Mouse (Mus musculus): ENCODE measurements around the gene Krtap9-3. TPM values are rescaled to one million over a fixed set of nuclear protein-coding genes. Genes with fewer than 3 reads are reported as not detected.

Krtap9-3 gene
- polyA plus RNA-seq (2012; fragmentation: generic; extraction: Trizol), result not detected

DNA sequence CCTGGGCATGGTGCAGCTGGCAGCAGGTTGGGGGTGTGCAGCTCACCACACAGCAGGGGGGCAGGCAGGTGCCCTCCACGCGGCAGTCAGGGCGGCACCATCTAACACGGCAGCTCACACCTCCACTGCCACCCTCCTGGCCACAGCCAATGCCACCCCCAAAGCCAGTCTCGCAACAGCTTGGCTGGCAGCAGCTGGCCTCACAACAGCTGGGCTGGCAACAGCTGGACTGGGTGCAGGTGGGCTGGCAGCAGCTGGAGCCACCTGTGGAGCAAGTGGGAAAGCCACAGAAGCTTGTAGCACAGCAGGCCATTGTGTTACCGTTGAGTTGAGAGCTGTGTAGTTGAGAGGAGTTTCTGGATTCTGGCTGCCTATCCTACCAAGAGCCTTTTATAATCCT, at the start of gene Krtap9-3:
Gene Krtap9-3, minus strand, starts transcription at position 364 of the 400 bp plus-strand sequence.

DNA sequence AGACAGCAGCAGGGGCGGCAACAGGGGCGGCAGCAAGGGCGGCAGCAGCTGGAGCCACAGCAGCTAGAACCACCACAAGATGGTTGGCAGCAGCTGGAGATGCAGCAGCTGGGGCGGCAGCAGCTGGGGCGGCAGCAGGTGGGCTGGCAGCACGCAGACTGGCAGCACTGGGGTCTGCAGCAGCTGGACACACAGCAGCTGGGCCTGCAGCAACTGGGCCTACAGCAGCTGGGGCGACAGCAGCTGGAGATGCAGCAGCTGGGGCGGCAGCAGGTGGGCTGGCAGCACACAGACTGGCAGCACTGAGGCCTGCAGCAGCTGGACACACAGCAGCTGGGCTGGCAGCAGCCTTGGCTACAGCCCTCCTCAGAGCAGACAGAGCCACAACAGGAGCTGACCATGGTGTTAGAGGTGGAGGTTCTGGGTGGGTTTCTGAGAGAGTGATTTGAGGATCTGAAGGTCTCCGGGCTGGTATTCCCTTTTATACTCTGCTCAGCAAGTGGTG, 45.8 kb upstream of the Krtap9-3 start, which contains the start of gene Krtap4-7:
Gene Krtap4-7, minus strand, starts transcription at position 455 of the 505 bp plus-strand sequence.

DNA sequence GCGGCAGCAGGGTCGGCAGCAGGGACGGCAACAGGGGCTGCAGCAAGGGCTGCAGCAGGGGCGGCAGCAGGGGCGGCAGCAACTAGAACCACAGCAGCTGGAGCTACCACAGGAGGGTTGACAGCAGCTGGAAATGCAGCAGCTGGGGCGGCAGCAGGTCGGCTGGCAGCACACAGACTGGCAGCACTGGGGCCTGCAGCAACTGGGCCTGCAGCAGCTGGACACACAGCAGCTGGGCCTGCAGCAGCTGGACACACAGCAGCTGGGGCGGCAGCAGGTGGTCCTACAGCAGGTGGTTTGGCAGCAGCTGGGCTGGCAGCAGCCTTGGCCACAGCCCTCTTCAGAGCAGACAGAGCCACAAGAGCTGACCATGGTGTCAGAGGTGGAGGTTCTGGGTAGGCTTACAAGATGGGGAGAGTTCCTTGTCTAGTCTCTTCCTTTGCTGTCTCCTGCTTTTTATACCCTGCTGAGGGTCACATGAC, 36.8 kb upstream of the Krtap9-3 start, which contains the start of gene Krtap4-2:
Gene Krtap4-2, minus strand, starts transcription at position 432 of the 482 bp plus-strand sequence.

DNA sequence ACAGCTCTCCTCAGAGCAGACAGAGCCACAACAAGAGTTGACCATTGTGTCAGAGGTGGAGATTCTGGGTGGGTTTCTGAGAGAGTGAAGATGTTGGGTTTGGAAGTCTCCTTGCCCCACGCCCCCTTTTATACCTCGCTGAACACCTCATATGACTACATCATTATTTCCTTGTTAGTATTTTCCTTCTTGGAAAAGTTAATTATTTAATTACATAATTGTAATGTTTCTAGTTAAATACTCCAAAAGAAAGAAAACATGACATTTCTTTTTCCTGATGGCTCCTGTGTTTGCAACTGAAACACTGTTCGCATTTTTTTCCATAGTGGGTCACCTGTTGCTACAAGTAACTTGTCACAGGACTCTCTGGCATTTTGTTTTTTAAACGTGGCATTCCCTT, 30.2 kb upstream of the Krtap9-3 start, which contains the start of gene Krtap4-1:
Gene Krtap4-1, minus strand, starts transcription at position 101 of the 400 bp plus-strand sequence.

DNA sequence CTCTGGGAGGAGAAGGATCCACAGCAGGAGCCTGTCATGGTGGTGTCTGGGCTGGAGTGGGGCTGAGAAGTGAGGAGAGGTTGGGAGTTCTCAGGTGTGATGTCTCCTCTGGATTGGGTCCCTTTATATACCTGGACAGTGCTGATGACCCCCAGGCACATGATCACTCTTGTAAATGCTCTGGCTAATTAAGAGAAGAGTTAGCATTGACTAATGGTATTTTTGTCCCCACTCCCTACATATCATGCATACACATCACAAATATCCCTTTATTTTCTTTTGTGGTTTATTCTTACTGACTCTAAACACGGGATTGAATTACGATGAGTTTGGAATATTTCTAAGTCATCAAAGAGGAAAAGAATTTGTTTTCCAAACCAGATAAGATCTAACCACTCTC, 22.4 kb upstream of the Krtap9-3 start, which contains the start of gene Gm11562:
Gene Gm11562, minus strand, starts transcription at position 101 of the 400 bp plus-strand sequence.

DNA sequence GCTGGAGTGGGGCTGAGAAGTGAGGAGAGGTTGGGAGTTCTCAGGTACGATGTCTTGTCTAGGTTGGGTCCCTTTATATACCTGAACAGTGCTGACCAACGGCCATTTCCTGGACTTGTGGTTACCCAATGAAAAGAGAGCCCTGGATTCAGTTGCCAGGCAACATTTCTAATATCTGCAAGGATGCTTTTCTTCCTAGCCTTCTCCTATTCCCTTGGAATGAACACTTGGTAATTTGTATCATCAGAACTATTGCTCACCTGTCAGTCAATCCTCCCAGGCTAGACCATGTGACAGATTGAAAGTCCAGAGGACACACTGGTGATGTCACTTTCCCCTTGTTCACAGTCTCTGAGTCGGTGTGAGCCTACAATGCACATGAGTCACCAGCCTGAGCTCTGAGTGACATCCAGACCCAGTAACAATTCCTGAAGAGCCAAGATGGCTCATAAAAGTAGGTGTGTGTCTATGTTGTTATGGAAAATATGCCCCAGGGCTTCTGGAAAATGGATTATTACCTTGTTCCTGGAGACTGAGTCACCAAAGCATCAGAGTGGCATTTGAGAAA, 17.0 kb upstream of the Krtap9-3 start, which contains the start of gene Krtap2-4:
Gene Krtap2-4, minus strand, starts transcription at position 51 of the 568 bp plus-strand sequence.

DNA sequence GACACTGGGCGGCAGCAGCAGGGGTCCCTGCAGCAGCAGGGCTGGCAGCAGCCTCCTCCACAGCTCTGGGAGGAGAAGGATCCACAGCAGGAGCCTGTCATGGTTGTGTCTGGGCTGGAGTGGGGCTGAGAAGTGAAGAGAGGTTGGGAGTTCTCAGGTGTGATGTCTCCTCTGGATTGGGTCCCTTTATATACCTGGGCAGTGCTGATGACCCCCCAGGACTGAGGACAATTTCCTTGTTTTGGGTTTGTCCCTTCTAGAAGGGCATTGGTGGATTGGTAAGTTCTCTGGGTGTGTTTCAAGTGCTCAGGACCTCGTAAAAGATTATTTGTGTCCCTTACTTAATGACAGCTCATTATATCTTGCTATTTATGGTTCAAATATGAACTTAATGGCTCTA, 12.2 kb upstream of the Krtap9-3 start, which contains the start of gene Gm11937:
Gene Gm11937, minus strand, starts transcription at position 101 of the 400 bp plus-strand sequence.

DNA sequence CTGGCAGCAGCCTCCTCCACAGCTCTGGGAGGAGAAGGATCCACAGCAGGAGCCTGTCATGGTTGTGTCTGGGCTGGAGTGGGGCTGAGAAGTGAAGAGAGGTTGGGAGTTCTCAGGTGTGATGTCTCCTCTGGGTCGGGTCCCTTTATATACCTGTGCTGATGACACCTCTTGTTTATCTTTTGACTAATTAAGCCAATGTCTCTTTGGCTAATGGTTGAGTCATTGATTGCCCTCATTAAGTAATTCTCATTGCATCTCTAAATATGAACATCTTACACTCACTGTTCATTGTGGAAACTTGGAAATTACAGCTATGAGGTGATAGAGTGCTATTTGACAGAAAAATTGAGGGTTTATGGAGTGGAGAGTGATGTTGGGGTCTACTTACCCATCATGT, 5.3 kb upstream of the Krtap9-3 start, which contains the start of gene Gm11938:
Gene Gm11938, minus strand, starts transcription at position 101 of the 400 bp plus-strand sequence.

DNA sequence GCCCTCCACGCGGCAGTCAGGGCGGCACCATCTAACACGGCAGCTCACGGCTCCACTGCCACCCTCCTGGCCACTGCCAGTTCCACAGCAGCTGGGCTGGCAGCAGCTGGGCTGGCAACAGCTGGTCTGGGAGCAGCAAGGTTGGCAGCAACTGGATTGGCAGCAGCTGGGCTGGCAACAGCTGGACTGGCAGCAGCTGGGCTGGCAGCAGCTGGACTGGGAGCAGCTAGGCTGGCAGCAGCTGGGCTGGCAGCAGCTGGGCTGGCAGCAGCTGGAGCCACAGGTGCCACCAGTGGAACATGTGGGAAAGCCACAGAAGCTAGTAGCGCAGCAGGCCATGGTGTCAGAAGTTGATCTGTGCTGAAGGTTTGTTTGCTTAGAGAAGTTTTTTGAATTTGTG, 6.9 kb downstream of the Krtap9-3 start, which contains the start of gene Krtap1-3:
Gene Krtap1-3, minus strand, starts transcription at position 359 of the 400 bp plus-strand sequence.

DNA sequence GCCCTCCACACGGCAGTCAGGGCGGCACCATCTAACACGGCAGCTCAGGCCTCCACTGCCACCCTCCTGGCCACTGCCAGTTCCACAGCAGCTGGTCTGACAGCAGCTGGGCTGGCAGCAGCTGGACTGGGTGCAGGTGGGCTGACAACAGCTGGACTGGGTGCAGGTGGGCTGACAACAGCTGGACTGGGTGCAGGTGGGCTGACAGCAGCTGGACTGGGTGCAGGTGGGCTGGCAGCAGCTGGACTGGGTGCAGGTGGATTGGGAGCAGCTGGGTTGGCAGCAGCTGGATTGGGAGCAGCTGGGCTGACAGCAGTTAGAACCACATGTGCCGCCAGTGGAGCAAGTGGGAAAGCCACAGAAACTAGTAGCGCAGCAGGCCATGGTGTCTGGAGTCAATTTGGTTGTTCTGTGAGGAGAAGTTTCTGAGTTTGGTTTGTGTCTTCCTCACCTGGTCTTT, 14.6 kb downstream of the Krtap9-3 start, which contains the start of gene Krtap1-4:
Gene Krtap1-4, minus strand, starts transcription at position 410 of the 460 bp plus-strand sequence.

DNA sequence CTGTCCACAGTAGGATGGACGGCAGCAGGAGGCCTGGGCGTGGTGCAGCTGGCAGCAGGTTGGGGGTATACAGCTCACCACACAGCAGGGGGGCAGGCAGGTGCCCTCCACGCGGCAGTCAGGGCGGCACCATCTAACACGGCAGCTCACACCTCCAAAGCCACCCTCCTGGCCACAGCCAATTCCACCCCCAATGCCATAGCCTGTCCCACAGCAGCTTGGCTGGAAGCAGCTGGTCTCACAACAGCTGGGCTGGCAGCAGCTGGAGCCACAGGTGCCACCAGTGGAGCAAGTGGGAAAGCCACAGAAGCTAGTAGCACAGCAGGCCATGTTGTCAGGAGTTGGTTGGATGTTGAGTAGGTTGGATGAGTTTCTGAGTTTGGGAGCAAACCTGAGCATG, 17.3 kb downstream of the Krtap9-3 start, which contains the start of gene Krtap1-5:
Gene Krtap1-5, minus strand, starts transcription at position 381 of the 400 bp plus-strand sequence.

DNA sequence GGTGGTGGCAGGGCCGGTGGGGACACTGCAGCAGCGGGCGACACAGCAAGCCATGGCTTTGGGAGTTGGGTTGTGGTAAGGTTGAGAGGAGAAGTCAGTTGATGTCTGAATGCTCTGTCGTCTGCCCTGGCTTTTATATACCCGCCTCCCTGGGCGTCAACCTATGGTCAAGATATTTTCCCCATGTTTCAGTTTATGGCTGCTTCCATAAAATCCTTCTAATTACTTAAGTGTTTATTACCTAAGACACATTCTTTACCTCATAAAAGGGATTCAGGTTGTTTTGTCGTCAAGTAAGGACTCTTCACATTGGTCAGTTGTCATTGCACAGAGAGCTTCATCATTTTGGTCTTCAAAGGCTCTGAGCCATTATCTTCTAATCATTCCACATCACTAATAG, 31.4 kb downstream of the Krtap9-3 start, which contains the start of gene Krtap3-1:
Gene Krtap3-1, minus strand, starts transcription at position 101 of the 400 bp plus-strand sequence.

DNA sequence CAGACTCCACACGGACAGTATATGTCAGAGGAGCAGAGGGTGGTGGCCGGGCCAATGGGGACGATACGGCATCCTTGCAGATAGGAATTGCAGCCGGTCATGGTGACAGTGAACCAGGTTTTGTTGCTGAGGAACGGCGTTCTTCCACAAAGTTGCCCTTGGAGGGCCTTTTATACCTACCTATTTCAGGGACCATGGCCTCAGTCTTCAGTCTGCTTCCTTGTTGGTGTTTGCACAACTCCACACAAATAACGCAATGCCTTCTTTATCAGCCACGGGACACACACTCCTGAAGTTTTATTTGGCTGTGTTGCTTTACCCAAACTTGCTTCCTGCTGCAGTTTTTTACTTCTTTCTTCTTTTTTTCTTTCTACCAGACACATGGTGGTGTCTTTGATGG, 38.5 kb downstream of the Krtap9-3 start, which contains the start of gene Gm11939:
Gene Gm11939, minus strand, starts transcription at position 101 of the 400 bp plus-strand sequence.

DNA sequence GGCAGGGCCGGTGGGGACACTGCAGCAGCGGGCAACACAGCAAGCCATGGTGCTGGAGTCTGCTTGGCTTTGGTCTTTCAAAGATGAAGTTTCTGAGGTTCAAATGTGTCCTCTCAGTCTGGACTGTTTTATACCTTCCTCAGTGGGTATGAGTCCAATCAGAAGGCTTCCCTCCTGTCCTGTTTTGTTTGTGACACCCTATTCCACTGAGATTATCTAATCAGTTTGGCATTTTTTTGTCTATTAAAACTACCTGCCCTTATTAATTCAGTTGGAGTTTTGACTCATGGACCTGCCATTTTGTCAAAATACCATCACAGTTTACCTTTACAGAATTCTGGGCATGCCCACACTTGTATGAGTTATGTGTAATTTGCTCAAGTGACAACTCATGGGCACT, 41.2 kb downstream of the Krtap9-3 start, which contains the start of gene Krtap3-2:
Gene Krtap3-2, minus strand, starts transcription at position 101 of the 400 bp plus-strand sequence.

DNA sequence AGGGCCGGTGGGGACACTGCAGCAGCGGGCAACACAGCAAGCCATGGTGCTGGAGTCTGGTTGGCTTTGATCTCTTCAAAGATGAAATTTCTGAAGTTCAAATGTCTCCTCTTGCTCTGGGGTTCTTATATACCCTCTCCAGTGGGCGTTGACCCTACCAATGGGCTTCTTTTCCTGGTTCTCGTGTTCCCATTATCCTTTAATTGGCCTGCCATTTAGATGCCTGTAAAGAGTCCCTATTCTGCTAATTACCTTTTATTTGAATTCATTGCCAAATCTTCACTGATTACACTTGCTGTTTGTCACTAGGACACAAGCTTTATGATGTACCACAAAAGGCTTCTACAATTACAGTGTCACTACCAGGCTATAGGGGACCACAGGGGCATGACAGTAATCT, 47.1 kb downstream of the Krtap9-3 start, which contains the start of gene Krtap3-3:
Gene Krtap3-3, minus strand, starts transcription at position 101 of the 400 bp plus-strand sequence.

Other genes with a start within 250 kb of the Krtap9-3 start
- not detected for gene Krt27, start 247.0 kb downstream of the Krtap9-3 start, polyA plus RNA-seq (2012; fragmentation: generic; extraction: Trizol)
- under 1 TPM in 1 of 2 experiments, not detected in 1; 0.02 TPM for gene Krt28, start 223.2 kb downstream of the Krtap9-3 start, polyA plus RNA-seq (2012; fragmentation: generic; extraction: Trizol)
- 1 to 10 TPM; 2.4 to 8.5 TPM for gene Krt10, start 208.7 kb downstream of the Krtap9-3 start, polyA plus RNA-seq (2012; fragmentation: generic; extraction: Trizol)
- gene Krt12, start 175.8 kb downstream of the Krtap9-3 start, polyA plus RNA-seq (2012; fragmentation: generic; extraction: Trizol), result not detected
- gene Krt20, start 160.0 kb downstream of the Krtap9-3 start, polyA plus RNA-seq (2012; fragmentation: generic; extraction: Trizol), result not detected
- not detected for gene Krt23, start 105.0 kb downstream of the Krtap9-3 start, polyA plus RNA-seq (2012; fragmentation: generic; extraction: Trizol)
- not detected for gene Krt39, start 76.8 kb downstream of the Krtap9-3 start, polyA plus RNA-seq (2012; fragmentation: generic; extraction: Trizol)
- gene Krt40, start 54.9 kb downstream of the Krtap9-3 start, polyA plus RNA-seq (2012; fragmentation: generic; extraction: Trizol), result not detected
- not detected for gene Krtap3-3, start 47.2 kb downstream of the Krtap9-3 start, polyA plus RNA-seq (2012; fragmentation: generic; extraction: Trizol)
- gene Krtap3-2, start 41.3 kb downstream of the Krtap9-3 start, polyA plus RNA-seq (2012; fragmentation: generic; extraction: Trizol), result not detected
- not detected for gene Gm11939, start 38.6 kb downstream of the Krtap9-3 start, polyA plus RNA-seq (2012; fragmentation: generic; extraction: Trizol)
- gene Krtap3-1, start 31.5 kb downstream of the Krtap9-3 start, polyA plus RNA-seq (2012; fragmentation: generic; extraction: Trizol), result not detected
- gene Krtap1-5, start 17.1 kb downstream of the Krtap9-3 start, polyA plus RNA-seq (2012; fragmentation: generic; extraction: Trizol), result under 1 TPM in 1 of 2 experiments, not detected in 1; 0.06 TPM
- not detected for gene Krtap1-4, start 14.5 kb downstream of the Krtap9-3 start, polyA plus RNA-seq (2012; fragmentation: generic; extraction: Trizol)
- gene Krtap1-3, start 6.8 kb downstream of the Krtap9-3 start, polyA plus RNA-seq (2012; fragmentation: generic; extraction: Trizol), result not detected
- not detected for gene Gm11938, start 5.2 kb upstream of the Krtap9-3 start, polyA plus RNA-seq (2012; fragmentation: generic; extraction: Trizol)
- not detected for gene Gm11937, start 12.1 kb upstream of the Krtap9-3 start, polyA plus RNA-seq (2012; fragmentation: generic; extraction: Trizol)
- not detected for gene Krtap2-4, start 16.7 kb upstream of the Krtap9-3 start, polyA plus RNA-seq (2012; fragmentation: generic; extraction: Trizol)
- not detected for gene Gm11562, start 22.3 kb upstream of the Krtap9-3 start, polyA plus RNA-seq (2012; fragmentation: generic; extraction: Trizol)
- not detected for gene Krtap4-1, start 30.1 kb upstream of the Krtap9-3 start, polyA plus RNA-seq (2012; fragmentation: generic; extraction: Trizol)
- not detected for gene Krtap4-2, start 37.0 kb upstream of the Krtap9-3 start, polyA plus RNA-seq (2012; fragmentation: generic; extraction: Trizol)
- gene Krtap4-7, start 46.0 kb upstream of the Krtap9-3 start, polyA plus RNA-seq (2012; fragmentation: generic; extraction: Trizol), result not detected
- not detected for gene Gm11555, start 52.1 kb upstream of the Krtap9-3 start, polyA plus RNA-seq (2012; fragmentation: generic; extraction: Trizol)
- gene Gm11563, start 60.9 kb upstream of the Krtap9-3 start, polyA plus RNA-seq (2012; fragmentation: generic; extraction: Trizol), result not detected
- gene Krtap4-6, start 67.9 kb upstream of the Krtap9-3 start, polyA plus RNA-seq (2012; fragmentation: generic; extraction: Trizol), result not detected
- gene Gm14190, start 92.6 kb upstream of the Krtap9-3 start, polyA plus RNA-seq (2012; fragmentation: generic; extraction: Trizol), result not detected
- not detected for gene Gm14180, start 136.2 kb upstream of the Krtap9-3 start, polyA plus RNA-seq (2012; fragmentation: generic; extraction: Trizol)
- gene Gm11595, start 174.8 kb upstream of the Krtap9-3 start, polyA plus RNA-seq (2012; fragmentation: generic; extraction: Trizol), result not detected
- not detected for gene Krtap4-8, start 182.6 kb upstream of the Krtap9-3 start, polyA plus RNA-seq (2012; fragmentation: generic; extraction: Trizol)
- not detected for gene Krtap4-9, start 187.1 kb upstream of the Krtap9-3 start, polyA plus RNA-seq (2012; fragmentation: generic; extraction: Trizol)
- not detected for gene Gm11596, start 195.4 kb upstream of the Krtap9-3 start, polyA plus RNA-seq (2012; fragmentation: generic; extraction: Trizol)
- gene Gm11569, start 200.8 kb upstream of the Krtap9-3 start, polyA plus RNA-seq (2012; fragmentation: generic; extraction: Trizol), result not detected
- gene Gm11554, start 206.3 kb upstream of the Krtap9-3 start, polyA plus RNA-seq (2012; fragmentation: generic; extraction: Trizol), result not detected
- not detected for gene Krtap4-13, start 211.8 kb upstream of the Krtap9-3 start, polyA plus RNA-seq (2012; fragmentation: generic; extraction: Trizol)
- not detected for gene Gm11564, start 217.6 kb upstream of the Krtap9-3 start, polyA plus RNA-seq (2012; fragmentation: generic; extraction: Trizol)
- not detected for gene 2300003K06Rik, start 240.0 kb upstream of the Krtap9-3 start, polyA plus RNA-seq (2012; fragmentation: generic; extraction: Trizol)